Mouse (Mus musculus) ES-E14 (cell line): ENCODE results near the gene St3gal2.

ENCODE experiments used
- CHD2 ChIP-seq: IDR thresholded peaks from 2 replicates; pipeline ENCODE4 v1.6.1; 2014; ENCODE audit warnings: mild to moderate bottlenecking, low read depth, low read length, inconsistent platforms
- HCFC1 ChIP-seq: IDR thresholded peaks from 2 replicates; pipeline ENCODE4 v1.6.1; 2012; ENCODE audit warnings: low read length, inconsistent platforms, borderline replicate concordance; ENCODE audit not compliant: insufficient read depth
- ZC3H11A ChIP-seq: IDR thresholded peaks from 2 replicates; pipeline ENCODE4 v1.6.1; 2012; ENCODE audit warnings: low read depth, mild to moderate bottlenecking, inconsistent platforms, low read length, borderline replicate concordance
- ZNF384 ChIP-seq: IDR thresholded peaks from 2 replicates; pipeline ENCODE4 v1.6.1; 2012; ENCODE audit warnings: low read depth, low read length, inconsistent platforms

- TF ChIP-seq ZC3H11A: no peak
- no peak for TF ChIP-seq CHD2
- no peak for TF ChIP-seq HCFC1
- TF ChIP-seq ZNF384: no peak
Observed at GRCm38 (mm10) chr8:110918460-110918859, 1.3 kb upstream of the St3gal2 start.
